Mouse (Mus musculus): ENCODE measurements around the gene Psmb10. TPM values are rescaled to one million over a fixed set of nuclear protein-coding genes. Genes with fewer than 3 reads are reported as not detected.
"Not testable (repeated sequence)": the region's sequence is repeated elsewhere in the genome, so short reads cannot be mapped to it uniquely, and the experiment has no call there.

Gene Psmb10
- 74.7 and 75.2 TPM in 2 replicates for polyA plus RNA-seq (2015; fragmentation: Nextera tagmentation; extraction: Ambion mirVana)

GRCm38 (mm10) chr8:105938306-105938669, at the start of gene Psmb10:
TSS of gene Psmb10 (minus strand) at chr8:105938444.
- no peaks in the 10 kb centered on the region for H3K9me3 ChIP-seq
- no peak for ATAC-seq (ENCODE audit: low FRiP score, low read depth)
- peak within 1 kb of the TSS; percentile 78 for H3K9ac ChIP-seq
- H3K36me3 ChIP-seq: no peaks in the 10 kb centered on the region
- H3K27ac ChIP-seq (replicated peaks): peak within 1 kb of the TSS; percentile 94
- no peaks in the 10 kb centered on the region for H3K27me3 ChIP-seq
- 37% methylated on average over 4 of the region's 4 CpGs for WGBS
- H3K4me2 ChIP-seq: peak within 1 kb of the TSS; percentile 92
- H3K4me1 ChIP-seq (replicated peaks): peaks cover 26% of the 10 kb centered on the region
- H3K4me3 ChIP-seq: peak within 1 kb of the TSS; percentile 56

DNA sequence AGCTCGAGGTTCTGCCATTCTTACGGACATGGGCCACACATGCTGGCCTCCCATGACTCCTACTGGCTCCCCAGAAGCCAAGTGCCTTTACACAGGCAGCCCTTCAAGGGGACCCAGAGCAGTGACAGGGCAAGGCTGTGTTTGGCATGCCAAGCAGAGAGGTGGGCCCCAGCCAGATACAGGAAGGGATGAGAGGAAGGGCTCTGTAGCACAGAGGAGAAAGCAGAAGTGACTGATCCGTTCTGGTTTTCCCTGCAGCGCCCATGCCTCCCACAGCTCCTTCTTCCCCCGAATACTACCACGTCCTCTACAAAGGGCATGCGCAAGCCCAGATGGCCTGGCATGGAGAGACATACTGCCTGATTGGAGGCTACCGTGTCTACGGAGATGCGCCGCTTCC, 45.2 kb upstream of the Psmb10 start:
- WGBS: 83% methylated on average over 11 of the region's 11 CpGs
- not testable (repeated sequence) for H3K27ac ChIP-seq (replicated peaks); H3K4me2 ChIP-seq; H3K9ac ChIP-seq; H3K4me1 ChIP-seq (replicated peaks); H3K27me3 ChIP-seq; H3K4me3 ChIP-seq; H3K9me3 ChIP-seq; ATAC-seq (ENCODE audit: low FRiP score, low read depth); H3K36me3 ChIP-seq

- Histone ChIP-seq H3K4me2 (no peak overlapping the region), H3K4me1 (replicated peaks) (no peaks in the 10 kb centered on the region), H3K9me3 (no peaks in the 10 kb centered on the region), H3K27me3 (no peaks in the 10 kb centered on the region), H3K27ac (replicated peaks) (no peak overlapping the region), H3K4me3 (no peak overlapping the region), H3K36me3 (no peaks in the 10 kb centered on the region), H3K9ac (no peak overlapping the region)
- no peak for ATAC-seq (ENCODE audit: low FRiP score, low read depth)
- 100% methylated on average over 1 of the region's 1 CpGs for WGBS
Observed at GRCm38 (mm10) chr8:105981146-105981545, 42.9 kb upstream of the Psmb10 start.

DNA sequence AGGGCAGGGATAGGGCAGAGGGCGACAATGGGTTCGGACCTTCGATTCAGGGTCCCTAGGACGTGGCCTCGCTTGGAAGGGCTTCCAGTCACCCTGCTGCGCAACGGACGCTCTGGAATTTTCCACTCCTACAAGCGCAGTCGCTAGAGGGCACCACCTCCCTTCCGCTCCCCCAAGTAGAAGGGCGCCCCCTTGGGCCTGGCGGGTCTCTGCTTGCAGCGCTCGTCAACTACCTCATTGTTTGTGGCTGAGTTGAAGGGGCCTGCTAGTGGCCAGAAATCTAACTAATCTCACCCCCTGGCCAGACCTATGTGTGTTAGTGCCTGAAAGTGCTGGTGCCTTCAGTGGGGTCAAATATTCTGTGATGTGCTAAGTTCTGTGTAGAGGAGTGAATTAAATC, 41.1 kb upstream of the Psmb10 start, which contains the start of gene Dpep3:
Dpep3 (minus strand) TSS at position 105 of the 400 bp plus-strand sequence.
- H3K4me3 ChIP-seq: no peak within 1 kb of the TSS
- H3K4me1 ChIP-seq (replicated peaks): no peaks in the 10 kb centered on the region
- ATAC-seq (ENCODE audit: low FRiP score, low read depth): no peak
- H3K9ac ChIP-seq: no peak within 1 kb of the TSS
- H3K36me3 ChIP-seq: no peaks in the 10 kb centered on the region
- no peaks in the 10 kb centered on the region for H3K9me3 ChIP-seq
- H3K27ac ChIP-seq (replicated peaks): no peak within 1 kb of the TSS
- no peak within 1 kb of the TSS for H3K4me2 ChIP-seq
- WGBS: 93% methylated on average over 15 of the region's 15 CpGs
- no peaks in the 10 kb centered on the region for H3K27me3 ChIP-seq

DNA sequence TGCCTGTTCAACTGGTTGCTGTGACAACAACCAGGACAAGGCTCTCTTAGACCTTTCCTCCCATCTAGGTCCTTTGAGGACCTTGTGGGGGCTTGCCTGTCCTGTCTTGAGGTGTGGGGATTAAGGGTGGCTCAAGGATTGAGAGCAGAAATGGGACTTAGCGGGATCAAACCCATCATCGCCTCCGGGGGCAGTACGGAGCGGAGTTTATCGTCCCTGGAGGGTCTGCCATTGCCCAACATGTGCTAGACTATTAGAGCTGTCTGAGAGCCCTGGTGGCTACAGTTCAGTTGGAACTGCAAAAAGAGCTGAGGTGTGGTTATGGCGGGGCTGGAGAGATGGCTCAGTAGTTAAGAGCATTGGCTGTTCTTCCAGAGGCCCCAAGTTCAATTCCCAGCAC, 37.1 kb upstream of the Psmb10 start:
- H3K36me3 ChIP-seq: no peaks in the 10 kb centered on the region
- H3K4me3 ChIP-seq: no peak overlapping the region
- H3K9me3 ChIP-seq: no peaks in the 10 kb centered on the region
- no peaks in the 10 kb centered on the region for H3K27me3 ChIP-seq
- WGBS: 66% methylated on average over 7 of the region's 7 CpGs
- no peaks in the 10 kb centered on the region for H3K4me1 ChIP-seq (replicated peaks)
- no peak overlapping the region for H3K4me2 ChIP-seq
- no peak overlapping the region for H3K9ac ChIP-seq
- no peak for ATAC-seq (ENCODE audit: low FRiP score, low read depth)
- H3K27ac ChIP-seq (replicated peaks): no peak overlapping the region

DNA sequence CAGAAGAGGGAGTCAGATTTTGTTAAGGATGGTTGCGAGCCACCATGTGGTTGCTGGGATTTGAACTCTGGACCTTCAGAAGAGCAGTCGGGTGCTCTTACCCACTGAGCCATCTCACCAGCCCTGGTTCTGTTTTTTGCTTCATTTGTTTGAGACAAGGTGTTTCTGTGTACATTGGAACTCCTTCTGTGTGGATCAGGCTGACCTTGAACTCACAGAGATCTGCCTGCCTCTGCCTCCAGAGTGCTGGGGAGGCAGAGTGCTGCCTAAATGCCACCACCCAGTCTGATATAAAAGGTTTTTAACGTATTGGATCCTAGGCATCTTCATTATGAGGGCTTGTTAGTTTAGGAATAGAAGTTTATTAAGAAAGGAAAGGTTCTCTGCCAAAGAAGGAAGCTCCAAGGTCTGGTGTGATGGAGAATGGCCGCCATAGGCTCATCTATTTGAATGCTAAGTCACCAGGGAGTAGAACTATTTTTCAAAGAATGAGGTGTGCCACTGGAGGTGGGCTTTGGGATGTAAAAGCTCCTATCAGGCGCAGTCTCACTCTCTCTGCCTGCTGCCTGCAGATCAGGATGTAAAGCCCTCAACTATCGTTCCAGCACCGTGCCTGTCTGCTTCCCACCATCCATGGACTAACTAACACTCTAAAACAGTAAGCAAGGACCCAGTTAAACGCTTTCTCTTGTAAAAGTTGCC, 32.9 kb upstream of the Psmb10 start:
- Histone ChIP-seq H3K9ac (no peak overlapping the region), H3K4me3 (no peak overlapping the region), H3K27me3 (peaks cover 9% of the 10 kb centered on the region), H3K4me2 (no peak overlapping the region), H3K9me3 (no peaks in the 10 kb centered on the region), H3K27ac (replicated peaks) (no peak overlapping the region), H3K4me1 (replicated peaks) (no peaks in the 10 kb centered on the region; the same call in 1 of the 2 replicates), H3K36me3 (no peaks in the 10 kb centered on the region)
- ATAC-seq (ENCODE audit: low FRiP score, low read depth): no peak
- 75% methylated on average over 8 of the region's 8 CpGs for WGBS

- Histone ChIP-seq H3K36me3 (no peaks in the 10 kb centered on the region), H3K4me3 (no peak overlapping the region), H3K9ac (no peak overlapping the region), H3K4me1 (replicated peaks) (peaks cover 8% of the 10 kb centered on the region), H3K9me3 (no peaks in the 10 kb centered on the region), H3K27me3 (peaks cover 26% of the 10 kb centered on the region), H3K4me2 (no peak overlapping the region), H3K27ac (replicated peaks) (no peak overlapping the region)
- WGBS: 67% methylated on average over 1 of the region's 1 CpGs
- ATAC-seq (ENCODE audit: low FRiP score, low read depth): no peak
Observed at GRCm38 (mm10) chr8:105969367-105969766, 31.1 kb upstream of the Psmb10 start.

GRCm38 (mm10) chr8:105966692-105967311, 28.6 kb upstream of the Psmb10 start:
- Histone ChIP-seq H3K9ac (no peak overlapping the region), H3K9me3 (no peaks in the 10 kb centered on the region), H3K4me3 (no peak overlapping the region), H3K27me3 (peaks cover 27% of the 10 kb centered on the region), H3K36me3 (no peaks in the 10 kb centered on the region), H3K27ac (replicated peaks) (no peak overlapping the region), H3K4me2 (peak overlapping the region; percentile 55), H3K4me1 (replicated peaks) (peaks cover 8% of the 10 kb centered on the region)
- no peak for ATAC-seq (ENCODE audit: low FRiP score, low read depth)
- 9% methylated on average over 19 of the region's 19 CpGs for WGBS

DNA sequence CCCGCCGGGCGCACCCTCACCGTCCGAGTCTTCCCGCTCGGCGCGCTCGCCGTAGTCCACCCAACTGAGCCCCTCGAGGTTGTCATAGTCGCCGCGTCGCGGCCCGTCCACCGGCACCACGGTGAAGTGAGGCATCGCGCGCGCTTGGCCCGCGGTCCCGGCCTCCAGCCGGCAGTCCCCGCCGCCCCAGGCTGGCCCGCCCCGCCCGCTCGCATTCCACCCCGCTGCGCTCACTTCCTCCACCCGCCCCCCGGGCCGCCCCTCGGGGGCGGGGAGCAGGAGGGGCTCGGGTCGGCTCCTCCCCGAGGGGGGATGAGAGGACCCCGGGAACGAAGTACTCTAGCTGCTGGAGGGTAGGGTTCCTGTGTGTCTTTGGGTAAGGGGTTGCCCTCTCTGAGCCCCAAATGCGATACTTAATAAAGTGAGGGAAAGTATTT, 27.7 kb upstream of the Psmb10 start, which contains the start of gene Slc12a4:
Slc12a4 (minus strand) TSS at position 193 of the 437 bp plus-strand sequence.
- Histone ChIP-seq H3K36me3 (no peaks in the 10 kb centered on the region), H3K4me1 (replicated peaks) (peaks cover 8% of the 10 kb centered on the region), H3K9ac (peak within 1 kb of the TSS; percentile 12; the same call in 1 of the 2 replicates), H3K4me3 (peak within 1 kb of the TSS; percentile 42), H3K4me2 (peak within 1 kb of the TSS; percentile 55), H3K27ac (replicated peaks) (peak within 1 kb of the TSS; percentile 50), H3K27me3 (peaks cover 27% of the 10 kb centered on the region), H3K9me3 (no peaks in the 10 kb centered on the region)
- peak; percentile 70 for ATAC-seq (ENCODE audit: low FRiP score, low read depth)
- under 1% methylated on average over 44 of the region's 47 CpGs for WGBS

DNA sequence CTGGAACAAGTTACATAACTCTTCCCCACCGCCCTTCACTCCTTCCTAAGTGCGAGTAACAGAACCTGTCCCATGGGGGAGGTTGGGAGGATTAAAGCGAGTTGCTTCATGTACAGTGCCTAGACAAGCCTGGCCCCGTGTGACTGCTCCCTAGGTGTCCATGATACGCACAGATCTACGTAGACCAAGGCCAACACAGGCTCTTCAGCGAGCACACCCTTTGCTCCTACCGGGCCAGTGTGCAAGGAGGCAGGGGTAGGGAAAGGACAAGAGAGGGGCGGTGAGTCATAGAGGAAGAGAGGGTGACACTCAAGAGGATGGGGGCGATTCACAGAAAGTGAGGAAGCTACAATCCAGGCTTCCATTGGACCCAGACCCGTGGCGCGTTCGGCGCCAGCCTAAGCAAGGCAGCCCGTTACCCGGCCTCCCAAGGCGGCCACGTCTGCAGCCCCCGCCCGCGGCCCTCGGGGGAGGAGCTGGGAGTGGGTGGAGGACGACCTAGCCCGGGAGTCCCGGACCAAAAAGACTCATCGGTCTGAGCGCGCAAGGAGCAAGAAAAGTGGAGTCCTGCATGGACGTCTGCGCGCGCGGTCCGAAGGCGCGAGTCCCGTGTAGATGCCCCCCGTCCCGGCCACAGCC, 27.1 kb upstream of the Psmb10 start:
- H3K4me1 ChIP-seq (replicated peaks): peaks cover 8% of the 10 kb centered on the region
- peak overlapping the region; percentile 12; the same call in 1 of the 2 replicates for H3K9ac ChIP-seq
- H3K27ac ChIP-seq (replicated peaks): peak overlapping the region; percentile 50
- H3K27me3 ChIP-seq: peaks cover 27% of the 10 kb centered on the region
- H3K4me3 ChIP-seq: peak overlapping the region; percentile 42
- 4% methylated on average over 27 of the region's 40 CpGs for WGBS
- H3K36me3 ChIP-seq: no peaks in the 10 kb centered on the region
- peak; percentile 76 for ATAC-seq (ENCODE audit: low FRiP score, low read depth)
- H3K9me3 ChIP-seq: no peaks in the 10 kb centered on the region
- H3K4me2 ChIP-seq: peak overlapping the region; percentile 55

DNA sequence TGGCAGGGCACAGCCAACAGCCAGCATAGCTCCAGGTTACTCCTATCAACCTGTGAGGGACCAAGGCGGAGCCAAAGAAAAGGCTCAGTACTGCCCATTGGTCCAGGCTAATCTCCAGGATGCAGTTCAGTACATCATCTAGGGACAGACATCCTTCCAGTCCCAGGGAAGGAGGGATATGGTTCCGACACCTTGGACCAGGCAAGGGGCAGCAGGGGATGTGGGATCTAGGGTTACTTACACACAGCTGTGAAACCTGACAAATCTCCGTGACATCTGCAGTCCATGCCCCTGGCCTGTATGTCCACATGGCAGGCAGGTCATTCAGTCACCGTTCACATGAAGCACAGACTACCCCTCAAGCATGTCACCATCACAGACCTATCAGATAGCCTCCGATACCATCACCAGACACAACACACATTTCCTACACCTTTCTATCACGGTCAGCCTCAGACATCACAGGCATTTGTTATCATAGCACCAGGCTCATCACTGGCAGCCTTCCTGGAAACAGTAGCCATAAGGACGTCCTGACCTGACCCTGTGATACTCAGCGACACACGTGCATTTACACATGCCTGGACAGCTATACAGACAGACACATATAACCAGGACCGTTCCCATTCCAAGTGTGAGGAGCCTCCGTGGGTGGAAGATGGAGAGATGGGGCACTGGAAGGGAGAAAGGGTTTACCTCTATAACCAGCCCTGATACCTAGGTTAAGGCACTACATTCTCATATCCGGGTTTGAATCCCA, 26.4 kb upstream of the Psmb10 start:
- 73% methylated on average over 12 of the region's 12 CpGs for WGBS
- Histone ChIP-seq H3K27me3 (peaks cover 27% of the 10 kb centered on the region), H3K4me3 (peak overlapping the region; percentile 42), H3K4me1 (replicated peaks) (peaks cover 9% of the 10 kb centered on the region), H3K9me3 (no peaks in the 10 kb centered on the region), H3K4me2 (peak overlapping the region; percentile 55), H3K36me3 (no peaks in the 10 kb centered on the region), H3K27ac (replicated peaks) (no peak overlapping the region), H3K9ac (no peak overlapping the region)
- no peak for ATAC-seq (ENCODE audit: low FRiP score, low read depth)

Data from hindbrain, embryonic 15.5 days (tissue).